Mouse (Mus musculus) Patski (cell line): ENCODE results near the gene Synm. TPM values are rescaled to one million over a fixed set of nuclear protein-coding genes. Genes with fewer than 3 reads are reported as not detected.

ENCODE experiments used
- ATAC-seq: fragments of 100-300 bp; one replicate; pipeline ENCODE4 v1.8.0; 2021
- CTCF ChIA-PET: fragments of 350-600 bp; sonication (Branson Sonifier 250); formaldehyde crosslinking; loops from one replicate; lab custom pipeline; 2022; ENCODE audit warnings: inconsistent platforms; lab: Charles Lee
- POLR2A ChIA-PET: fragments of 350-600 bp; sonication (Branson Sonifier 250); formaldehyde crosslinking; loops from one replicate; lab custom pipeline; 2022; ENCODE audit warnings: antibody characterized with exemption, inconsistent platforms; lab: Charles Lee
- DNase-seq: peaks from one replicate; pipeline ENCODE4 v3.0.0-alpha.2; 2011; ENCODE audit warnings: low read depth, low spot score
- H3K27me3 ChIP-seq: fragments of 371-371 bp; one replicate; pipeline ENCODE4 v1.5.1; 2021
- CTCF ChIP-seq: fragments of 100-300 bp; IDR thresholded peaks from one replicate; pipeline ENCODE4 v1.5.1; 2021
- in situ Hi-C: fragments of 300-500 bp; cut with MboI; formaldehyde crosslinking; loops from 3 replicates; pipeline ENCODE4 v1.11.1; 2018; ENCODE audit warnings: low pct_unique_long_range_greater_than_20kb, mixed read lengths
- polyA plus RNA-seq: library from polyadenylated mRNA; unstranded; gene quantifications from one replicate; pipeline ENCODE4 v1.2.3, GENCODE M21; 2021

Synm gene
- polyA plus RNA-seq = 5.9 TPM

- ChIA-PET POLR2A (interaction anchor here (1.2 to 1.8 kb wide), 3 partner anchors 11 to 87 kb away, joined by 3 to 6 read pairs (median 5); no protein-coding TSS in a partner anchor), CTCF (interaction anchor here (0.7 to 2.8 kb wide), 25 partner anchors 9 to 128 kb away, joined by 3 to 43 read pairs (median 4); no protein-coding TSS in a partner anchor)
- peak; percentile 37 for DNase-seq
These were observed at the start of gene Synm for GRCm38 (mm10) chr7:67759629-67759995. Synm (minus strand) TSS chr7:67759742.

GRCm38 (mm10) chr7:67803857-67804215 is 44.3 kb upstream of the Synm start:
- POLR2A ChIA-PET = interaction anchor here (0.8 kb wide), 1 partner anchor 32 kb away, joined by 3 read pairs; no protein-coding TSS in a partner anchor
- in situ Hi-C loops = loop anchor here (5.0 kb wide), 2 partner anchors 143 to 328 kb away; no protein-coding TSS in a partner anchor
- CTCF ChIA-PET = interaction anchor here (1.1 to 1.7 kb wide), 7 partner anchors 10 to 498 kb away, joined by 3 to 10 read pairs (median 8); no protein-coding TSS in a partner anchor
- ATAC-seq = peak; percentile 13
- no peak for TF ChIP-seq CTCF
- DNase-seq = no peak
- H3K27me3 ChIP-seq = no peaks in the 10 kb centered on the region

More at GRCm38 (mm10) chr7:67759629-67759995, at the start of gene Synm:
- in situ Hi-C loops = loop anchor here (25.0 kb wide), 1 partner anchor 522 kb away; no protein-coding TSS in a partner anchor
- H3K27me3 ChIP-seq = peaks cover 5% of the 10 kb centered on the region
- peak; percentile 100 for TF ChIP-seq CTCF
- ATAC-seq = peak; percentile 92

- POLR2A ChIA-PET = interaction anchor here (0.8 to 0.9 kb wide), 2 partner anchors 32 to 149 kb away, joined by 3 read pairs; no protein-coding TSS in a partner anchor
- TF ChIP-seq CTCF = peak; percentile 99
- CTCF ChIA-PET = interaction anchor here (0.8 to 1.7 kb wide), 8 partner anchors 14 to 499 kb away, joined by 3 to 10 read pairs (median 6); no protein-coding TSS in a partner anchor
- DNase-seq = no peak
- in situ Hi-C loops = loop anchor here (5.0 kb wide), 2 partner anchors 144 to 329 kb away; no protein-coding TSS in a partner anchor
- peak; percentile 82 for ATAC-seq
- H3K27me3 ChIP-seq = no peaks in the 10 kb centered on the region
These were observed 43.7 kb upstream of the Synm start for GRCm38 (mm10) chr7:67803015-67803856.

GRCm38 (mm10) chr7:67801022-67801421 is 41.5 kb upstream of the Synm start:
- in situ Hi-C loops = loop anchor here (5.0 kb wide), 2 partner anchors 146 to 331 kb away; no protein-coding TSS in a partner anchor

GRCm38 (mm10) chr7:67800547-67800946 is 41.0 kb upstream of the Synm start:
- in situ Hi-C loops = loop anchor here (5.0 kb wide), 2 partner anchors 147 to 332 kb away; no protein-coding TSS in a partner anchor
- no peak for TF ChIP-seq CTCF
- CTCF ChIA-PET = interaction anchor here (0.9 to 2.2 kb wide), 3 partner anchors 12 to 329 kb away, joined by 3 to 6 read pairs (median 3); no protein-coding TSS in a partner anchor
- no peak for DNase-seq
- POLR2A ChIA-PET = no interaction called here
- H3K27me3 ChIP-seq = no peaks in the 10 kb centered on the region
- ATAC-seq = no peak

More at GRCm38 (mm10) chr7:67801022-67801421, 41.5 kb upstream of the Synm start:
- TF ChIP-seq CTCF = no peak
- POLR2A ChIA-PET = interaction anchor here (0.6 kb wide), 1 partner anchor 54 kb away, joined by 3 read pairs; no protein-coding TSS in a partner anchor
- CTCF ChIA-PET = interaction anchor here (0.9 to 2.2 kb wide), 3 partner anchors 12 to 322 kb away, joined by 3 to 6 read pairs (median 3); no protein-coding TSS in a partner anchor
- ATAC-seq (no peak), DNase-seq (no peak)
- H3K27me3 ChIP-seq = no peaks in the 10 kb centered on the region

- ChIA-PET CTCF (interaction anchor here (0.8 kb wide), 1 partner anchor 10 kb away, joined by 3 read pairs; no protein-coding TSS in a partner anchor), POLR2A (no interaction called here)
- no peaks in the 10 kb centered on the region for H3K27me3 ChIP-seq
- DNase-seq (no peak), ATAC-seq (no peak)
- TF ChIP-seq CTCF = no peak
- in situ Hi-C loops = no loop called here
These were observed 38.9 kb upstream of the Synm start for GRCm38 (mm10) chr7:67798476-67798875.

- ATAC-seq = peak; percentile 31
- in situ Hi-C loops = no loop called here
These were observed 37.5 kb upstream of the Synm start for GRCm38 (mm10) chr7:67797065-67797464.

GRCm38 (mm10) chr7:67793449-67793848 is 33.9 kb upstream of the Synm start:
- ATAC-seq = no peak

More at GRCm38 (mm10) chr7:67797065-67797464, 37.5 kb upstream of the Synm start:
- no peak for TF ChIP-seq CTCF
- ChIA-PET POLR2A (no interaction called here), CTCF (no interaction called here)
- no peaks in the 10 kb centered on the region for H3K27me3 ChIP-seq
- DNase-seq = no peak

GRCm38 (mm10) chr7:67791256-67791655 is 31.7 kb upstream of the Synm start:
- no peaks in the 10 kb centered on the region for H3K27me3 ChIP-seq
- no peak for TF ChIP-seq CTCF
- POLR2A ChIA-PET = no interaction called here
- in situ Hi-C loops = loop anchor here (5.0 kb wide), 2 partner anchors 516 to 566 kb away; no protein-coding TSS in a partner anchor
- no peak for ATAC-seq
- no peak for DNase-seq
- CTCF ChIA-PET = interaction anchor here (1.9 kb wide), 1 partner anchor 511 kb away, joined by 8 read pairs; no protein-coding TSS in a partner anchor

More at GRCm38 (mm10) chr7:67793449-67793848, 33.9 kb upstream of the Synm start:
- no peak for TF ChIP-seq CTCF
- no peaks in the 10 kb centered on the region for H3K27me3 ChIP-seq
- ChIA-PET CTCF (interaction anchor here (0.8 to 1.2 kb wide), 2 partner anchors 16 to 509 kb away, joined by 3 to 5 read pairs; no protein-coding TSS in a partner anchor), POLR2A (no interaction called here)
- in situ Hi-C loops = loop anchor here (5.0 kb wide), 2 partner anchors 514 to 564 kb away; no protein-coding TSS in a partner anchor
- no peak for DNase-seq

- no peak for DNase-seq
These were observed 29.2 kb upstream of the Synm start for GRCm38 (mm10) chr7:67788713-67789112.

More at GRCm38 (mm10) chr7:67788713-67789112, 29.2 kb upstream of the Synm start:
- POLR2A ChIA-PET = no interaction called here
- peak; percentile 88 for TF ChIP-seq CTCF
- CTCF ChIA-PET = interaction anchor here (0.8 to 2.5 kb wide), 15 partner anchors 11 to 572 kb away, joined by 3 to 11 read pairs (median 4); no protein-coding TSS in a partner anchor
- in situ Hi-C loops = no loop called here
- ATAC-seq = peak; percentile 26
- H3K27me3 ChIP-seq = no peaks in the 10 kb centered on the region
